Mouse (Mus musculus) heart, postnatal 0 days (tissue): ENCODE measurements around the gene Gm38431. TPM values are rescaled to one million over a fixed set of nuclear protein-coding genes. Genes with fewer than 3 reads are reported as not detected.

ENCODE experiments used
- ATAC-seq: fragments of 200-750 bp; cut with Nextera tagmentation; 2 replicates; pipeline ENCODE4 v1.8.0; 2017; ENCODE audit warnings: low read depth, moderate number of reproducible peaks, moderate library complexity; ENCODE audit not compliant: insufficient read depth
- DNase-seq: peaks from one replicate; pipeline ENCODE4 v3.0.0-alpha.2; 2016; ENCODE audit warnings: low spot score
- H3K27ac ChIP-seq: fragments of 300-500 bp; sonication (generic); 2 replicates; pipeline ENCODE4 v1.5.1; 2014; ENCODE audit warnings: low read depth, mild to moderate bottlenecking
- H3K27me3 ChIP-seq: fragments of 300-500 bp; sonication (generic); 2 replicates; pipeline ENCODE4 v1.6.1; 2014; ENCODE audit warnings: low read length, mixed read lengths; ENCODE audit not compliant: control insufficient read depth, insufficient read depth
- H3K36me3 ChIP-seq: fragments of 300-500 bp; sonication (generic); replicated peaks from 2 replicates; pipeline ENCODE4 v1.6.1; 2014; ENCODE audit warnings: low read length, mixed read lengths; ENCODE audit not compliant: control insufficient read depth, insufficient read depth
- H3K4me1 ChIP-seq: fragments of 300-500 bp; sonication (generic); 2 replicates; pipeline ENCODE4 v1.6.1; 2014; ENCODE audit warnings: antibody characterized with exemption; ENCODE audit not compliant: control insufficient read depth, insufficient read depth
- H3K4me2 ChIP-seq: fragments of 300-500 bp; sonication (generic); 2 replicates; pipeline ENCODE4 v1.6.1; 2014; ENCODE audit warnings: low read depth, mild to moderate bottlenecking, low read length, moderate library complexity
- H3K4me3 ChIP-seq: fragments of 300-500 bp; sonication (generic); 2 replicates; pipeline ENCODE4 v1.5.1; 2014; ENCODE audit warnings: low read depth, low read length
- H3K9ac ChIP-seq: fragments of 300-500 bp; sonication (generic); replicated peaks from 2 replicates; pipeline ENCODE4 v1.6.1; 2014; ENCODE audit warnings: low read depth, low read length, mixed read lengths
- H3K9me3 ChIP-seq: fragments of 300-500 bp; sonication (generic); replicated peaks from 2 replicates; pipeline ENCODE4 v1.6.1; 2016; ENCODE audit warnings: low read length; ENCODE audit not compliant: control insufficient read depth
- CTCF ChIP-seq: IDR thresholded peaks from 2 replicates; pipeline ENCODE4 v1.5.1; 2016; ENCODE audit warnings: antibody characterized with exemption, control low read depth, low read depth
- EP300 ChIP-seq: IDR thresholded peaks from 2 replicates; pipeline ENCODE4 v1.6.1; 2016; ENCODE audit warnings: antibody characterized with exemption, low read depth
- WGBS: fragments of 180-500 bp; shearing (Covaris S2); extraction: QIAGEN DNeasy Blood & Tissue Kit; methylation state at CpG from one replicate; pipeline ENCODE4 v1.1.7; 2014; 5-methylcytosine and 5-hydroxymethylcytosine counted together
- polyA plus RNA-seq: library from polyadenylated mRNA; unstranded; fragments of >200 nt; fragmentation: Nextera tagmentation; extraction: Ambion mirVana; gene quantifications from 2 replicates; pipeline ENCODE4 v1.2.1, GENCODE M21; 2015
- total RNA-seq: library from RNA; depleted of rRNA; stranded (reverse); fragments of >200 nt; gene quantifications from 2 replicates; pipeline ENCODE4 v1.2.3, GENCODE M21; 2014; ENCODE audit warnings: low replicate concordance

Gm38431 gene
- total and polyA plus RNA-seq, 2 experiments from 2014 or later: 0.34 to 1.6 TPM

- Histone ChIP-seq H3K36me3 (no peaks in the 10 kb centered on the region), H3K27me3 (peaks cover 30% of the 10 kb centered on the region), H3K9me3 (no peaks in the 10 kb centered on the region), H3K4me2 (no peak overlapping the region), H3K27ac (no peak overlapping the region), H3K9ac (no peak overlapping the region), H3K4me3 (no peak overlapping the region), H3K4me1 (peaks cover 15% of the 10 kb centered on the region; the same call in 1 of the 2 replicates)
- no peak for DNase-seq
- WGBS: 43% methylated on average over 4 of the region's 4 CpGs
- no peak for TF ChIP-seq EP300
- TF ChIP-seq CTCF: no peak
- ATAC-seq: no peak
Measured at GRCm38 (mm10) chr9:21041308-21041707, 50.5 kb downstream of the Gm38431 start.

GRCm38 (mm10) chr9:21039779-21040178 is 52.0 kb downstream of the Gm38431 start:
- WGBS: 79% methylated on average over 3 of the region's 3 CpGs
- Histone ChIP-seq H3K36me3 (no peaks in the 10 kb centered on the region), H3K4me3 (no peak overlapping the region), H3K9me3 (no peaks in the 10 kb centered on the region), H3K27me3 (peaks cover 45% of the 10 kb centered on the region), H3K4me1 (peaks cover 15% of the 10 kb centered on the region; the same call in 1 of the 2 replicates), H3K27ac (no peak overlapping the region), H3K9ac (no peak overlapping the region), H3K4me2 (no peak overlapping the region)
- ATAC-seq (no peak), DNase-seq (no peak)
- TF ChIP-seq CTCF (no peak), EP300 (no peak)

- Histone ChIP-seq H3K27ac (no peak overlapping the region), H3K27me3 (peaks cover 67% of the 10 kb centered on the region)
- DNase-seq: peak; percentile 62
Measured at GRCm38 (mm10) chr9:21037481-21037891, 54.3 kb downstream of the Gm38431 start.

GRCm38 (mm10) chr9:21036666-21037065 is 55.1 kb downstream of the Gm38431 start:
- H3K27me3 ChIP-seq: peaks cover 76% of the 10 kb centered on the region

More at GRCm38 (mm10) chr9:21037481-21037891, 54.3 kb downstream of the Gm38431 start:
- no peaks in the 10 kb centered on the region for H3K9me3 ChIP-seq
- TF ChIP-seq CTCF (no peak), EP300 (no peak)
- 0 out of 2 replicates have a peak overlapping the region, but pooled peaks have one; percentile 16 for H3K9ac ChIP-seq
- peak overlapping the region; percentile 41 for H3K4me3 ChIP-seq
- H3K36me3 ChIP-seq: no peaks in the 10 kb centered on the region
- 2% methylated on average over 31 of the region's 31 CpGs for WGBS
- peak; percentile 62 for ATAC-seq
- peaks cover 25% of the 10 kb centered on the region; the same call in 1 of the 2 replicates for H3K4me1 ChIP-seq
- H3K4me2 ChIP-seq: peak overlapping the region; percentile 66

GRCm38 (mm10) chr9:21036161-21036560 is 55.6 kb downstream of the Gm38431 start:
- H3K4me1 ChIP-seq: peaks cover 36% of the 10 kb centered on the region; the same call in 1 of the 2 replicates
- DNase-seq (no peak), ATAC-seq (no peak)
- no peak overlapping the region for H3K4me2 ChIP-seq
- H3K9ac ChIP-seq: no peak overlapping the region
- 13% methylated on average over 20 of the region's 20 CpGs for WGBS
- no peaks in the 10 kb centered on the region for H3K36me3 ChIP-seq
- TF ChIP-seq CTCF (no peak), EP300 (no peak)
- H3K4me3 ChIP-seq: no peak overlapping the region
- no peaks in the 10 kb centered on the region for H3K9me3 ChIP-seq
- no peak overlapping the region for H3K27ac ChIP-seq
- peaks cover 76% of the 10 kb centered on the region for H3K27me3 ChIP-seq

More at GRCm38 (mm10) chr9:21036666-21037065, 55.1 kb downstream of the Gm38431 start:
- no peaks in the 10 kb centered on the region for H3K36me3 ChIP-seq
- H3K27ac ChIP-seq: no peak overlapping the region
- ATAC-seq: no peak
- 4% methylated on average over 22 of the region's 22 CpGs for WGBS
- H3K4me1 ChIP-seq: peaks cover 32% of the 10 kb centered on the region; the same call in 1 of the 2 replicates
- peak overlapping the region; percentile 66 for H3K4me2 ChIP-seq
- DNase-seq: no peak
- TF ChIP-seq CTCF (no peak), EP300 (no peak)
- H3K9me3 ChIP-seq: no peaks in the 10 kb centered on the region
- H3K9ac ChIP-seq: no peak overlapping the region
- peak overlapping the region; percentile 41; the same call in 1 of the 2 replicates for H3K4me3 ChIP-seq

- Histone ChIP-seq H3K9ac (no peak overlapping the region), H3K4me2 (no peak overlapping the region), H3K9me3 (no peaks in the 10 kb centered on the region), H3K4me1 (peaks cover 36% of the 10 kb centered on the region), H3K36me3 (no peaks in the 10 kb centered on the region), H3K27ac (no peak overlapping the region), H3K27me3 (peaks cover 76% of the 10 kb centered on the region), H3K4me3 (no peak overlapping the region)
- DNase-seq: no peak
- ATAC-seq: no peak
- no peak for TF ChIP-seq CTCF
- no peak for TF ChIP-seq EP300
- 37% methylated on average over 9 of the region's 9 CpGs for WGBS
Measured at GRCm38 (mm10) chr9:21035586-21035985, 56.2 kb downstream of the Gm38431 start.
